Mouse (Mus musculus) kidney, embryonic 16.5 days (tissue): ENCODE results near the gene Man2a1. TPM values are rescaled to one million over a fixed set of nuclear protein-coding genes. Genes with fewer than 3 reads are reported as not detected.

Experiments used
- ATAC-seq: fragments of 200-750 bp; cut with Nextera tagmentation; 2 replicates; pipeline ENCODE4 v1.8.0; 2017; ENCODE audit warnings: moderate TSS enrichment; ENCODE audit not compliant: low FRiP score, low TSS enrichment
- H3K27ac ChIP-seq: fragments of 300-500 bp; sonication (generic); 2 replicates; pipeline ENCODE4 v1.5.1; 2014; ENCODE audit warnings: low read length
- H3K27me3 ChIP-seq: fragments of 300-500 bp; sonication (generic); 2 replicates; pipeline ENCODE4 v1.6.1; 2014; ENCODE audit warnings: low read length, control low read depth, mixed read lengths; ENCODE audit not compliant: insufficient read depth
- H3K36me3 ChIP-seq: fragments of 300-500 bp; sonication (generic); 2 replicates; pipeline ENCODE4 v1.6.1; 2014; ENCODE audit warnings: low read length, control low read depth, mixed read lengths; ENCODE audit not compliant: insufficient read depth
- H3K4me1 ChIP-seq: fragments of 300-500 bp; sonication (generic); 2 replicates; pipeline ENCODE4 v1.6.1; 2014; ENCODE audit warnings: low read length, control low read depth, mixed read lengths; ENCODE audit not compliant: insufficient read depth
- H3K4me2 ChIP-seq: fragments of 300-500 bp; sonication (generic); replicated peaks from 2 replicates; pipeline ENCODE4 v1.6.1; 2014; ENCODE audit warnings: low read depth, low read length
- H3K4me3 ChIP-seq: fragments of 300-500 bp; sonication (generic); 2 replicates; pipeline ENCODE4 v1.5.1; 2014; ENCODE audit warnings: mild to moderate bottlenecking, low read length
- H3K9ac ChIP-seq: fragments of 300-500 bp; sonication (generic); replicated peaks from 2 replicates; pipeline ENCODE4 v1.6.1; 2014; ENCODE audit warnings: low read length
- H3K9me3 ChIP-seq: fragments of 300-500 bp; sonication (generic); 2 replicates; pipeline ENCODE4 v1.6.1; 2016; ENCODE audit warnings: low read length, control low read depth
- WGBS: fragments of 180-500 bp; shearing (Covaris S2); extraction: QIAGEN DNeasy Blood & Tissue Kit; methylation state at CpG from one replicate; pipeline ENCODE4 v1.1.7; 2014; 5-methylcytosine and 5-hydroxymethylcytosine counted together
- polyA plus RNA-seq: library from polyadenylated mRNA; unstranded; fragments of >200 nt; fragmentation: Nextera tagmentation; extraction: Ambion mirVana; gene quantifications from 2 replicates; pipeline ENCODE4 v1.2.1, GENCODE M21; 2015

Gene Man2a1
- polyA plus RNA-seq, 1 experiment from 2014 or later: 7.3 TPM

DNA sequence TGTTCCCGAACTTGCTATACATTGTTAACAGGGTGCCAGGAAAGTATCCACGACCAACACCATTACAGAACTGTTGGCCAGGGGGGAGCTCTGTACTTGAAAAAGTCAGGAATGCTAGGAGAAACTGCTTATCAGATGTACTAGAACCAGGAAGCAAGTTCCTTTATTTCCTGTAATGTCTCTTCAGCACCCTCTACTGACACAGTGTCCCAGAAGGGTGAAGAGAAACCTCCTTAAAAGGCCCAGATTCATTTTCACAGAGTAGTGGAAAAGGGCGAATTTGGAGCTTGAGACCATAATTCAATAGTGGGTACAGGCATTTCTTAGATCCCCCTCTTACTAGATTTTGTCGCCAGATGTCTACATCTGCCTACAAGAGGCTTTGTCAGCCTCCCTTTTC is 620 bp upstream of the Man2a1 start:
- ATAC-seq: no peak
- Histone ChIP-seq H3K4me1 (peaks cover 34% of the 10 kb centered on the region), H3K36me3 (no peaks in the 10 kb centered on the region), H3K27me3 (no peaks in the 10 kb centered on the region), H3K4me3 (peak overlapping the region; percentile 87), H3K4me2 (peak overlapping the region; percentile 74), H3K9ac (peak overlapping the region; percentile 63), H3K27ac (peak overlapping the region; percentile 95), H3K9me3 (no peaks in the 10 kb centered on the region)
- 20% methylated on average over 4 of the region's 4 CpGs for WGBS

DNA sequence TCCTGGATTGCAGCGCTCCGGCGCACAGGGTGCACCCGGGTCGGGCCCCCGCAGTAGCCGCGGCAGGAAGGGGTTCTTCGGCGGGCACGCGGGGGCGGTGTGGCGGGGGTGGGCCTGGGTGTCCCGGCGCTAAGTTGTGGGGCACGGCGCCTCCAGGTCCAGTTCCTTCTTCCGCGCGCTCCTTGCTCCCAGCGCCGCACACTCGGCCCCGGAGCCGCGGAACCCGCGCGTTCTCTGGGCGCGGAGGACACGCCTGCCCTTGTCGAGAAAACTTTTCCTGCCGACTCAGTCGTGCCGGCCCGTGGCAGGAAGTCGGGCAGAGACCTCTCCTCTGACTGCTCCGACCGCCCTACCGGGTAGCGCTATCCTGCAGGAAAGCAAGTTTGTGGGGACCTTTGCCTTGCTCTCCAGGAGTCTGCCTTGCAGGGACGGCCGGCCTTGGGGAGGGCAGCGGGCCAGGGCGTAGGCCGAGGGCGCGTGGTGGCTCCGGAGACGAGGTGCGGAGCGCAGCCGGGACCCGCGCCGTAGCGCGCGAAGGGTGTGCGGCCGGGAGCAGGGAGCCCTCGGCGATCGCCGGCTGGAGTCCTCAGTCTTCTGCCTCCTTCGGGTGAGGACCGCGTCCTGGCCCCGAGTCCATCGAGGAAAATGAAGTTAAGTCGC is 685 bp downstream of the Man2a1 start:
- Histone ChIP-seq H3K4me2 (peak overlapping the region; percentile 74), H3K4me1 (peaks cover 39% of the 10 kb centered on the region), H3K27ac (peak overlapping the region; percentile 95), H3K4me3 (peak overlapping the region; percentile 87), H3K9me3 (no peaks in the 10 kb centered on the region), H3K36me3 (no peaks in the 10 kb centered on the region), H3K27me3 (no peaks in the 10 kb centered on the region), H3K9ac (peak overlapping the region; percentile 93)
- ATAC-seq: peak; percentile 39; the same call in 1 of the 2 replicates
- under 1% methylated on average over 73 of the region's 73 CpGs for WGBS

DNA sequence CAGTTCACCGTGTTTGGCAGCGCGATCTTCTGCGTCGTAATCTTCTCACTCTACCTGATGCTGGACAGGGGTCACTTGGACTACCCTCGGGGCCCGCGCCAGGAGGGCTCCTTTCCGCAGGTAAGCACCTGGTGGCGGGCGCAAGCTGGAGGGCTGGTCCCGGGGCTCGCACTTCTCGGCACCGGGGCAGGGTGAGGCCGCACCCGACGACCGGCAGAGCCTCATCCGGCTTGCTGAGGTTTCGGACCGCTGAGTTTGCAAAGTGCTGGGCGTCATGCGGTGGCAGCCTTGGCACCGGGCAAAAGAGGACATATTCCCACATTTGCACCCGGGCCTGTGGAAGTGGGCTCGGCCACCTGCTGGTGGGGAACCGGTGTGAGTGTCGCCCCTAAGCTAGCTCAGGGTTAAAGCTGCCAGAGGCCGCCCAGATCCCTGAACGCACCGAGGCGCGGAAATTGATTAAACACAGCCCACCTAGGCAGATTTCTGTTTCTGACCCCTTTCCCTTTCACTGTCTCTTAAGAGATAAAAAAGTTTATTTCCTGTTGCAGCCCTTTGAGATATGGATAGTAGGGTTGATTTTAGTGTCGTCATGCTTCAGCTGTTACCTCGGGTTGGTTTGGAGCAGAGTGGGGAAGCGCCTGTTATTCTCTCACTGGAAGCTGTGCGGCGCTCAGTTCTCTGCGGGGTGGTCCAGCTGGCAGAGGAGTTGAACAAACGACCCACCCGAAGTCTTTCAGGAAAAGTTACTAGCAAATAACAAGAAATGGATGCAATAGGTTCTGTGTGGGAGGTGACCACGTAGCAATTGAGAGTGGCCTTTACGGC is 1.4 kb downstream of the Man2a1 start:
- peak overlapping the region; percentile 74 for H3K4me2 ChIP-seq
- peaks cover 39% of the 10 kb centered on the region for H3K4me1 ChIP-seq
- H3K9me3 ChIP-seq: no peaks in the 10 kb centered on the region
- no peaks in the 10 kb centered on the region for H3K27me3 ChIP-seq
- no peaks in the 10 kb centered on the region for H3K36me3 ChIP-seq
- H3K9ac ChIP-seq: peak overlapping the region; percentile 93
- H3K4me3 ChIP-seq: peak overlapping the region; percentile 87
- H3K27ac ChIP-seq: peak overlapping the region; percentile 95
- ATAC-seq: peak; percentile 40; the same call in 1 of the 2 replicates
- WGBS: under 1% methylated on average over 44 of the region's 44 CpGs

DNA sequence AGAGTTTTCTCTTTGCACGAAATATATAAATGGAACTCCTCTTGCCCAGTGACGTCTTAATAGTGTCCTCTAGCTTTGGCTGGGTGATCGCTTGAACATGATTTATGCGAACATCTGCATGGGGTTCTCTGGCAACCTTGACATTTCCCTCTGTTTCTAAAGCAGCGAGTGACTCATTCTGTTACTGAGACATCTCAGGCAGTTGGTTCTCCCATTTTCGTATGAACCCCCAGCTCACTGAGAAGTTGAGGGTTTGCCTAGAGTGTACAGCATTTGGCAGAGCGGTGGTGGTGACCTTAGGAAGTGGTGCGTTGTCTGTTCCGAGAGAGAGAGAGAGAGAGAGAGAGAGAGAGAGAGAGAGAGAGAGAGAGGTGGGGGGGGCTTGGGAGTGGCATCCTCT is 2.6 kb downstream of the Man2a1 start:
- WGBS: 42% methylated on average over 9 of the region's 9 CpGs
- no peaks in the 10 kb centered on the region for H3K9me3 ChIP-seq
- no peak overlapping the region for H3K27ac ChIP-seq
- peaks cover 39% of the 10 kb centered on the region for H3K4me1 ChIP-seq
- ATAC-seq: no peak
- peak overlapping the region; percentile 87 for H3K4me3 ChIP-seq
- H3K9ac ChIP-seq: peak overlapping the region; percentile 93; the same call in 1 of the 2 replicates
- H3K27me3 ChIP-seq: no peaks in the 10 kb centered on the region
- no peaks in the 10 kb centered on the region for H3K36me3 ChIP-seq
- H3K4me2 ChIP-seq: peak overlapping the region; percentile 74

DNA sequence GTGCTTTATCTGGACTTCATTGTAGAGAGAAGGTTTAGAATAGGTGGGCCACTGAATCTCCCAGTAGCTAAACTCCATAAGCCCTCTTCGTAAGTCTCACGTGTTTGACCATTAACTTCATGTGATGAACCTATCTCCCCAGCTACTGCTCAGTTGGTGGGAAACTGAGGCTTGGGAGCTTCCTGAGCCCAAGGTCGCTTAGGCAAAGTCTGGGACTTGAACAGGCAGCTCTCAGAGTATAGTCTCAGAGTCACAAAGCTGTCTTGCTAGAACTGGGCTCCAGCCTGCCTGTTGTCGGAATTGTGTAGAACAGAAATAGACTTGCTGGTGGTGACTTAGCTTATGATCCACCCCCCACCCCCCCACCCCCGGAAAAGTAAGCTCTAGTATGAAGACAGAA is 3.0 kb downstream of the Man2a1 start:
- Histone ChIP-seq H3K27ac (no peak overlapping the region), H3K36me3 (no peaks in the 10 kb centered on the region), H3K9me3 (no peaks in the 10 kb centered on the region), H3K9ac (0 out of 2 replicates have a peak overlapping the region, but pooled peaks have one; percentile 29), H3K4me2 (peak overlapping the region; percentile 74), H3K4me3 (peak overlapping the region; percentile 87), H3K27me3 (no peaks in the 10 kb centered on the region), H3K4me1 (peaks cover 39% of the 10 kb centered on the region)
- no peak for ATAC-seq
- 64% methylated on average over 5 of the region's 5 CpGs for WGBS

DNA sequence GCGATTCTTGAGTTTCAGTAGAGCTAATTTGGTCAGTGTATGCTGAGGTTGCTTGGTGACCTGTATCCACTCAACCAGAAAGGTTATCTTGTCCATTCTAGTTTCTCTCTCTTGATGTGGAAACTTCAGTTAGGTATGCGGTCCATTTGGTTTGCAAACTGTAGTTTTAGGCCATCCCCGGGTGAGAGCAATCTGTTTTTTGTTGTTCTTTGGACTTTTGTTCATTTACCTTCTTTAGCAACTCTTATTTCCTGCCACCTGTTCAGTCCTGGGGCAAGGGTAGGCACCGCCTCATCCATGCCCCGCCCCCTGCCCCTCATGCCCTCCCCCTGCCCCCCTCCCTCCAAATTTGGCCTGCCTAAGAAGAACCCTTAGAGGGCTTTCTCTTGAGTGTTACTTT is 3.6 kb downstream of the Man2a1 start:
- WGBS: 56% methylated on average over 5 of the region's 5 CpGs
- no peaks in the 10 kb centered on the region for H3K36me3 ChIP-seq
- H3K4me3 ChIP-seq: no peak overlapping the region
- H3K9ac ChIP-seq: no peak overlapping the region
- H3K9me3 ChIP-seq: no peaks in the 10 kb centered on the region
- H3K27ac ChIP-seq: no peak overlapping the region
- H3K4me1 ChIP-seq: peaks cover 39% of the 10 kb centered on the region
- no peaks in the 10 kb centered on the region for H3K27me3 ChIP-seq
- no peak for ATAC-seq
- H3K4me2 ChIP-seq: no peak overlapping the region

DNA sequence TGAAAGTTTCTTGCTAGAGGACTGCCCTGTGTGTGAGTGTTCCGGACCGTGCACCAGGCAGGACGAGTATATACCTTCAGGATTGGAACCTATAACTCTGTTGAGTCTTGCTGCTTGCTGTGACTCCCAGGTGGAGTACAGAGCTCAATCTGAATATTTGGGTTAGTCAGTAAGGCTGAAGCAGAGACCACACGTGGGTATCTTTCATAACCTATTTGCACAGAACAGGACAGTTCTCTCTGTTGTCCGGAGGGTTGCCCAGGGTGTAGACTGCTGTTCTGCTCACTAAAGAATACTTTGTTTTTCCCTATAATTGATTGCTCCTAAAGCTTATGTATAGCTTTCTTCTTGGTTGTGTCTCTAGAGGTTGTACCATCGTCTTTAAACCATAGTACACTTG is 7.7 kb downstream of the Man2a1 start:
- Histone ChIP-seq H3K4me3 (no peak overlapping the region), H3K9me3 (no peaks in the 10 kb centered on the region), H3K27me3 (no peaks in the 10 kb centered on the region), H3K36me3 (peaks cover 3% of the 10 kb centered on the region; the same call in 1 of the 2 replicates), H3K9ac (no peak overlapping the region), H3K4me2 (no peak overlapping the region), H3K4me1 (peaks cover 30% of the 10 kb centered on the region), H3K27ac (no peak overlapping the region)
- 91% methylated on average over 6 of the region's 6 CpGs for WGBS
- no peak for ATAC-seq

DNA sequence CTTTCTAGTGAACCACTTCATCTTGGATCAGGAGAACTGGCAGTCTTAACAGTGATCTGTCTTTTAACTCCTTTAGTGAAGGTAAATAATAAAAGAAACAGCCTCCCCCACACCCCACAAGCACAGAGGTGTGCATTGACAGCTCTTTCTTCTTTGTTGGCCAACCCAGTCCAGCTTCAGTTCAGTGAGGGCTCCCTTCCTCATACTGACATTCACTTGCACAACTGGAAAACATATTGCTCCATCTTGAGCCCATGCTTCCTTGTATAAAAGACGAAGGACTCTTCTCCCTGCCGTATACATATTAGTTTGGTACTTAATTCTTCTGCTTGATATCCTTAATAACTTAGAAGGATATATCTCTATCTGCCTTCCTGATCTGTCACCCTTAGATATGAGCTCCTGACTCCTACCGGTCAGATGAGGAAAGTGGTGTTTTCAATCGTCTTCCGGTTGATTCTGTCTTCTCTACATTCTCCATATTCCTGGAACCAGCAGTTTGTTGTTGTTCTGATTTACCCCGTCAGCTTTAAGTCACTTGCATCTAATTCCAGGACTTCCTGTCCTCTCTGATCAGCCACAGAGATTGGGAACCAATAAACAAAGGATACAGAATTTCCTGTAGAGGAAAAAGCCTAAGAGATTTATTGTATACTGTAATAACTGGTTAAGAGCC is 8.5 kb downstream of the Man2a1 start:
- 58% methylated on average over 6 of the region's 6 CpGs for WGBS
- H3K27me3 ChIP-seq: no peaks in the 10 kb centered on the region
- no peak overlapping the region for H3K4me3 ChIP-seq
- ATAC-seq: no peak
- H3K4me1 ChIP-seq: peaks cover 22% of the 10 kb centered on the region
- peaks cover 3% of the 10 kb centered on the region; the same call in 1 of the 2 replicates for H3K36me3 ChIP-seq
- no peak overlapping the region for H3K4me2 ChIP-seq
- H3K9ac ChIP-seq: no peak overlapping the region
- no peak overlapping the region for H3K27ac ChIP-seq
- no peaks in the 10 kb centered on the region for H3K9me3 ChIP-seq

DNA sequence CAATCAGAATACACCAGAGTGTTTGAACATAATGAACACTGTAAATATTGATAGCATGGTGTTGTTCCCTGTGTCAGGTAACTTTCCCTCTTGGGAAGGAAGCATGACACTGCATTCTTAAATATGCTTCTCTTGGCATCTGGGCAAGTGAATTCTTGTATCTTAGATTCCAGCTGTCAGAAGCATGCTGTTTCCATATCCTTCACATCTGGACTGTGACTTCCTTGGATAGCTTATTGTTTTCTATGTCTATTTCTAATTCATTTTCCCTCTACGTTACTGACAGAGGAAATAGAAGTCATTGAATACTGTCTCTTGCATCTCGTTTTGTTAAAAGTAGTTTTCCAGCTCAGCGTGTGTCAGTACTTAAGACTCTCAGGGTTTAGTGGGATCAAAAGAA is 9.2 kb downstream of the Man2a1 start:
- Histone ChIP-seq H3K27me3 (no peaks in the 10 kb centered on the region), H3K4me1 (peaks cover 17% of the 10 kb centered on the region), H3K36me3 (peaks cover 3% of the 10 kb centered on the region; the same call in 1 of the 2 replicates), H3K27ac (no peak overlapping the region), H3K9ac (no peak overlapping the region), H3K4me2 (no peak overlapping the region), H3K9me3 (no peaks in the 10 kb centered on the region), H3K4me3 (no peak overlapping the region)
- ATAC-seq: no peak
- 60% methylated on average over 3 of the region's 3 CpGs for whole genome bisulfite sequencing
